Mouse (Mus musculus) midbrain, embryonic 13.5 days (tissue): ENCODE data around the gene Pde4d. TPM values are rescaled to one million over a fixed set of nuclear protein-coding genes. Genes with fewer than 3 reads are reported as not detected.

Experiments
- ATAC-seq: fragments of 200-750 bp; cut with Nextera tagmentation; 2 replicates; pipeline ENCODE4 v1.8.0; 2017; ENCODE audit warnings: mild to moderate bottlenecking, moderate TSS enrichment, moderate library complexity
- H3K27ac ChIP-seq: fragments of 300-500 bp; sonication (generic); 2 replicates; pipeline ENCODE4 v1.5.1; 2015; ENCODE audit warnings: inconsistent platforms, mild to moderate bottlenecking, moderate library complexity
- H3K27me3 ChIP-seq: fragments of 300-500 bp; sonication (generic); 2 replicates; pipeline ENCODE4 v1.6.1; 2015; ENCODE audit warnings: mild to moderate bottlenecking, inconsistent platforms
- H3K36me3 ChIP-seq: fragments of 300-500 bp; sonication (generic); 2 replicates; pipeline ENCODE4 v1.6.1; 2015; ENCODE audit warnings: mild to moderate bottlenecking, inconsistent platforms
- H3K4me1 ChIP-seq: fragments of 300-500 bp; sonication (generic); replicated peaks from 2 replicates; pipeline ENCODE4 v1.6.1; 2015; ENCODE audit warnings: inconsistent platforms
- H3K4me2 ChIP-seq: fragments of 300-500 bp; sonication (generic); replicated peaks from 2 replicates; pipeline ENCODE4 v1.6.1; 2015; ENCODE audit warnings: moderate library complexity, mild to moderate bottlenecking, inconsistent platforms
- H3K4me3 ChIP-seq: fragments of 300-500 bp; sonication (generic); replicated peaks from 2 replicates; pipeline ENCODE4 v1.5.1; 2015; ENCODE audit warnings: mild to moderate bottlenecking, inconsistent platforms
- H3K9ac ChIP-seq: fragments of 300-500 bp; sonication (generic); replicated peaks from 2 replicates; pipeline ENCODE4 v1.6.1; 2015; ENCODE audit warnings: mild to moderate bottlenecking, inconsistent platforms
- H3K9me3 ChIP-seq: fragments of 300-500 bp; sonication (generic); 2 replicates; pipeline ENCODE4 v1.6.1; 2016; ENCODE audit warnings: mild to moderate bottlenecking, inconsistent platforms
- WGBS: fragments of 180-500 bp; shearing (Covaris S2); methylation state at CpG from one replicate; pipeline ENCODE4 v1.1.7; 2015; 5-methylcytosine and 5-hydroxymethylcytosine counted together
- polyA plus RNA-seq: library from polyadenylated mRNA; unstranded; fragments of >200 nt; fragmentation: Nextera tagmentation; extraction: Ambion mirVana; gene quantifications from 2 replicates; pipeline ENCODE4 v1.2.1, GENCODE M21; 2015

The Pde4d gene
- polyA plus RNA-seq, 1 experiment from 2014 or later: 19.7 TPM

- 61% methylated on average over 9 of the region's 9 CpGs for WGBS
- Histone ChIP-seq H3K4me2 (no peak overlapping the region), H3K27me3 (no peaks in the 10 kb centered on the region), H3K27ac (no peak overlapping the region), H3K9me3 (no peaks in the 10 kb centered on the region), H3K4me3 (no peak overlapping the region), H3K36me3 (no peaks in the 10 kb centered on the region), H3K4me1 (no peaks in the 10 kb centered on the region; the same call in 1 of the 2 replicates), H3K9ac (no peak overlapping the region)
- ATAC-seq: no peak
These were observed 792.8 kb downstream of the Pde4d start for GRCm38 (mm10) chr13:109242456-109243050.

- no peak overlapping the region for H3K4me2 ChIP-seq
- H3K27ac ChIP-seq: no peak overlapping the region
- 42% methylated on average over 3 of the region's 3 CpGs for WGBS
- H3K9ac ChIP-seq: no peak overlapping the region
- peaks cover 2% of the 10 kb centered on the region for H3K4me1 ChIP-seq
- no peaks in the 10 kb centered on the region for H3K27me3 ChIP-seq
- H3K9me3 ChIP-seq: no peaks in the 10 kb centered on the region
- H3K36me3 ChIP-seq: no peaks in the 10 kb centered on the region
- ATAC-seq: no peak; the same call in 1 of the 2 replicates
- no peak overlapping the region for H3K4me3 ChIP-seq
These were observed 793.4 kb downstream of the Pde4d start for GRCm38 (mm10) chr13:109243160-109243559.

GRCm38 (mm10) chr13:109247061-109247460 lies 797.3 kb downstream of the Pde4d start:
- Histone ChIP-seq H3K27me3 (no peaks in the 10 kb centered on the region), H3K4me3 (no peak overlapping the region), H3K9ac (no peak overlapping the region), H3K4me2 (no peak overlapping the region), H3K36me3 (no peaks in the 10 kb centered on the region), H3K9me3 (no peaks in the 10 kb centered on the region), H3K27ac (no peak overlapping the region), H3K4me1 (peaks cover 6% of the 10 kb centered on the region)
- 90% methylated on average over 4 of the region's 4 CpGs for WGBS
- no peak for ATAC-seq

- no peaks in the 10 kb centered on the region for H3K27me3 ChIP-seq
- H3K27ac ChIP-seq: no peak overlapping the region
- no peak overlapping the region for H3K4me3 ChIP-seq
- ATAC-seq: no peak
- H3K9me3 ChIP-seq: no peaks in the 10 kb centered on the region
- H3K9ac ChIP-seq: no peak overlapping the region
- no peaks in the 10 kb centered on the region for H3K36me3 ChIP-seq
- peaks cover 6% of the 10 kb centered on the region; the same call in 1 of the 2 replicates for H3K4me1 ChIP-seq
- no peak overlapping the region for H3K4me2 ChIP-seq
These were observed 799.6 kb downstream of the Pde4d start for GRCm38 (mm10) chr13:109249315-109249714.

GRCm38 (mm10) chr13:109255634-109256033 lies 805.9 kb downstream of the Pde4d start:
- WGBS: 74% methylated on average over 4 of the region's 4 CpGs
- ATAC-seq: no peak
- Histone ChIP-seq H3K36me3 (no peaks in the 10 kb centered on the region), H3K4me3 (no peak overlapping the region), H3K4me2 (no peak overlapping the region), H3K27me3 (no peaks in the 10 kb centered on the region), H3K27ac (no peak overlapping the region), H3K4me1 (peaks cover 7% of the 10 kb centered on the region), H3K9me3 (no peaks in the 10 kb centered on the region), H3K9ac (no peak overlapping the region)

- peak overlapping the region; percentile 68 for H3K27ac ChIP-seq
These were observed 810.6 kb downstream of the Pde4d start for GRCm38 (mm10) chr13:109260220-109260795.

GRCm38 (mm10) chr13:109260796-109261516 lies 811.2 kb downstream of the Pde4d start:
- Histone ChIP-seq H3K9me3 (no peaks in the 10 kb centered on the region), H3K4me1 (peaks cover 26% of the 10 kb centered on the region)
- WGBS: under 1% methylated on average over 17 of the region's 17 CpGs

More at GRCm38 (mm10) chr13:109260220-109260795, 810.6 kb downstream of the Pde4d start:
- Histone ChIP-seq H3K4me1 (peaks cover 26% of the 10 kb centered on the region), H3K36me3 (no peaks in the 10 kb centered on the region), H3K27me3 (no peaks in the 10 kb centered on the region), H3K9me3 (no peaks in the 10 kb centered on the region), H3K4me3 (peak overlapping the region; percentile 52), H3K4me2 (peak overlapping the region; percentile 87), H3K9ac (peak overlapping the region; percentile 64)
- WGBS: under 1% methylated on average over 23 of the region's 23 CpGs
- peak; percentile 91 for ATAC-seq

GRCm38 (mm10) chr13:109261642-109262220 lies 812.0 kb downstream of the Pde4d start:
- Histone ChIP-seq H3K4me1 (peaks cover 26% of the 10 kb centered on the region), H3K9ac (no peak overlapping the region), H3K4me2 (peak overlapping the region; percentile 87), H3K27me3 (no peaks in the 10 kb centered on the region), H3K36me3 (no peaks in the 10 kb centered on the region), H3K9me3 (no peaks in the 10 kb centered on the region), H3K4me3 (peak overlapping the region; percentile 52; the same call in 1 of the 2 replicates), H3K27ac (no peak overlapping the region)
- 15% methylated on average over 5 of the region's 5 CpGs for WGBS
- no peak for ATAC-seq

More at GRCm38 (mm10) chr13:109260796-109261516, 811.2 kb downstream of the Pde4d start:
- H3K27me3 ChIP-seq: no peaks in the 10 kb centered on the region
- H3K27ac ChIP-seq: peak overlapping the region; percentile 68
- ATAC-seq: peak; percentile 67
- H3K36me3 ChIP-seq: no peaks in the 10 kb centered on the region
- H3K4me2 ChIP-seq: peak overlapping the region; percentile 87
- peak overlapping the region; percentile 64 for H3K9ac ChIP-seq
- H3K4me3 ChIP-seq: peak overlapping the region; percentile 52

- ATAC-seq: no peak
- Histone ChIP-seq H3K4me3 (no peak overlapping the region), H3K9me3 (no peaks in the 10 kb centered on the region), H3K27ac (no peak overlapping the region), H3K4me1 (peaks cover 26% of the 10 kb centered on the region), H3K9ac (no peak overlapping the region), H3K4me2 (peak overlapping the region; percentile 87), H3K36me3 (no peaks in the 10 kb centered on the region), H3K27me3 (no peaks in the 10 kb centered on the region)
- WGBS: 85% methylated on average over 5 of the region's 5 CpGs
These were observed 812.8 kb downstream of the Pde4d start for GRCm38 (mm10) chr13:109262501-109262900.

- ATAC-seq: no peak
- Histone ChIP-seq H3K4me1 (peaks cover 30% of the 10 kb centered on the region), H3K9ac (no peak overlapping the region), H3K4me3 (no peak overlapping the region), H3K4me2 (no peak overlapping the region), H3K9me3 (no peaks in the 10 kb centered on the region), H3K36me3 (no peaks in the 10 kb centered on the region), H3K27me3 (no peaks in the 10 kb centered on the region), H3K27ac (no peak overlapping the region)
These were observed 814.1 kb downstream of the Pde4d start for GRCm38 (mm10) chr13:109263833-109264232.

GRCm38 (mm10) chr13:109268253-109268652 lies 818.5 kb downstream of the Pde4d start:
- H3K4me2 ChIP-seq: no peak overlapping the region
- peaks cover 4% of the 10 kb centered on the region for H3K4me1 ChIP-seq
- no peak overlapping the region for H3K9ac ChIP-seq
- no peak overlapping the region for H3K4me3 ChIP-seq
- no peaks in the 10 kb centered on the region for H3K27me3 ChIP-seq
- 53% methylated on average over 3 of the region's 3 CpGs for WGBS
- H3K36me3 ChIP-seq: no peaks in the 10 kb centered on the region
- H3K9me3 ChIP-seq: no peaks in the 10 kb centered on the region
- ATAC-seq: no peak
- no peak overlapping the region for H3K27ac ChIP-seq
